ENCODE assay signal across 12 mouse cellular contexts in genomic region chr8:70675336-70675735, GRCm38 (mm10). TPM values are rescaled to one million over a fixed set of nuclear protein-coding genes. Genes with fewer than 3 reads are reported as not detected.
A peak's percentile ranks its signal among the peaks of the same experiment; 100 is the strongest.
DNase-seq lines count a peak whose midpoint lies in the region; ATAC-seq and TF ChIP-seq lines count a peak whose summit lies in the region.
"Had no signal": no experiment of that assay in that cellular context is flagged by ENCODE, and none has a peak within 500 bp of the region (broad histone marks: within the 10 kb centered on the region; RNA-seq: fewer than 3 reads in every experiment).

No protein-coding gene starts in this region.

- intact Hi-C loops in heart, postnatal 36 days (cut with DNase I): loop anchor here (1.0 kb wide), 1 partner anchor 20 kb away; no protein-coding TSS in a partner anchor

- H3K27me3 ChIP-seq in heart, embryonic 12.5 days (replicated peaks): no peaks in the 10 kb centered on the region
- H3K27me3 ChIP-seq in small intestine, adult 2 months (ENCODE audit: control insufficient read depth, insufficient read depth, low read length): no peaks in the 10 kb centered on the region
- H3K27me3 ChIP-seq in midbrain, embryonic 11.5 days (ENCODE audit: control insufficient read depth, insufficient read depth, low read length): no peaks in the 10 kb centered on the region

- no peak for TF ChIP-seq POLR2A in small intestine, adult 2 months (IDR thresholded peaks at IDR 0.05; ENCODE audit: low read depth, low read length)

- H3K4me1 ChIP-seq in heart, embryonic 12.5 days (replicated peaks): peaks cover 21% of the 10 kb centered on the region
- H3K4me1 ChIP-seq in small intestine, adult 2 months (ENCODE audit: control insufficient read depth, insufficient read depth, insufficient read length, low read length): peaks cover 50% of the 10 kb centered on the region
- H3K4me1 ChIP-seq in midbrain, embryonic 11.5 days (ENCODE audit: control insufficient read depth, insufficient read depth, low read length): peaks cover 5% of the 10 kb centered on the region

- 0 out of 2 replicates have a peak overlapping the region, but pooled peaks have one; percentile 3 for H3K9ac ChIP-seq in heart, embryonic 12.5 days
- no peak overlapping the region; the same call in 1 of the 2 replicates for H3K9ac ChIP-seq in midbrain, embryonic 11.5 days (ENCODE audit: low read length)
- H3K9ac ChIP-seq: lung, embryonic 14.5 days had no signal

- H3K36me3 ChIP-seq in heart, embryonic 12.5 days: peaks cover 35% of the 10 kb centered on the region
- peaks cover 3% of the 10 kb centered on the region; the same call in 1 of the 2 replicates for H3K36me3 ChIP-seq in small intestine, adult 2 months (ENCODE audit: control insufficient read depth, insufficient read depth, low read length)
- H3K36me3 ChIP-seq in midbrain, embryonic 11.5 days (ENCODE audit: control insufficient read depth, insufficient read depth, low read length): peaks cover 2% of the 10 kb centered on the region

- H3K27ac ChIP-seq in heart, embryonic 12.5 days (ENCODE audit: poor library complexity, severe bottlenecking): no peak overlapping the region
- peak overlapping the region; percentile 93 for H3K27ac ChIP-seq in small intestine, adult 2 months (ENCODE audit: insufficient read depth, low read depth, low read length)
- no peak overlapping the region for H3K27ac ChIP-seq in midbrain, embryonic 11.5 days (ENCODE audit: low read depth, low read length)

- no peak overlapping the region; the same call in 1 of the 2 replicates for H3K4me2 ChIP-seq in heart, embryonic 12.5 days
- no peak overlapping the region for H3K4me2 ChIP-seq in midbrain, embryonic 11.5 days

- H3K4me3 ChIP-seq in heart, embryonic 12.5 days: no peak overlapping the region
- H3K4me3 ChIP-seq in small intestine, adult 2 months (ENCODE audit: low read depth, low read length): no peak overlapping the region
- no peak overlapping the region for H3K4me3 ChIP-seq in midbrain, embryonic 11.5 days (ENCODE audit: low read depth, low read length)

- 86% methylated on average over 1 of the region's 1 CpGs for WGBS in heart, embryonic 12.5 days
- 81% methylated on average over 1 of the region's 1 CpGs for WGBS in small intestine, adult 2 months
- WGBS in midbrain, embryonic 11.5 days: 81% methylated on average over 1 of the region's 1 CpGs

- no peaks in the 10 kb centered on the region for H3K9me3 ChIP-seq in heart, embryonic 12.5 days (replicated peaks)
- H3K9me3 ChIP-seq in midbrain, embryonic 11.5 days (ENCODE audit: control insufficient read depth, low read length): no peaks in the 10 kb centered on the region

- no peak for DNase-seq in heart, postnatal 36 days
- DNase-seq in CD4-positive, CD25-positive, alpha-beta regulatory T cell, adult 2 months (ENCODE audit: low read depth, low spot score): peak; percentile 71
- peak; percentile 82 for DNase-seq in induced T-regulatory cell, adult 2 months (ENCODE audit: low read depth)
- DNase-seq in embryo, embryonic 11 days: no peak
- no peak for DNase-seq in urinary bladder, postnatal 36 days (ENCODE audit: low spot score in 2 of 2)
- no peak for DNase-seq in midbrain, embryonic 11.5 days (ENCODE audit: low spot score, missing footprints)
- DNase-seq: adrenal gland, adult 2 months; heart, postnatal 14 days; layer of hippocampus, postnatal 36 days; lung, embryonic 14.5 days had no signal

- TF ChIP-seq CTCF in small intestine, adult 2 months (IDR thresholded peaks at IDR 0.05; ENCODE audit: extremely low read depth, insufficient read length, insufficient replicate concordance, low read depth, low read length): no peak

- no peak for ATAC-seq in heart, embryonic 12.5 days (ENCODE audit: insufficient number of reproducible peaks, low FRiP score)
- no peak for ATAC-seq in midbrain, embryonic 11.5 days (ENCODE audit: low FRiP score)

RNA-seq across cellular contexts. Expression of gene Lsm4, which starts 2.3 kb away (rescaled TPM):
- polyA plus RNA-seq in heart, embryonic 12.5 days (2016; fragmentation: Nextera tagmentation; extraction: Ambion mirVana): 289 and 301 TPM in 2 replicates
- total RNA-seq in heart, postnatal 36 days (2021): 10 to 100 TPM; 64.0 to 66.8 TPM
- 109 and 152 TPM in 2 replicates for polyA plus RNA-seq in small intestine, adult 2 months (2012; rRNA removed)
- 305 and 326 TPM in 2 replicates for polyA plus RNA-seq in midbrain, embryonic 11.5 days (2014; fragmentation: Nextera tagmentation; extraction: Ambion mirVana)

RNA-seq across cellular contexts. Expression of gene Pgpep1, which starts 15.1 kb away (rescaled TPM):
- polyA plus RNA-seq in heart, embryonic 12.5 days (2016; fragmentation: Nextera tagmentation; extraction: Ambion mirVana): 32.1 and 35.6 TPM in 2 replicates
- 10 to 100 TPM; 39.6 to 44.9 TPM for total RNA-seq in heart, postnatal 36 days (2021)
- 49.5 and 129 TPM in 2 replicates for polyA plus RNA-seq in small intestine, adult 2 months (2012; rRNA removed)
- polyA plus RNA-seq in midbrain, embryonic 11.5 days (2014; fragmentation: Nextera tagmentation; extraction: Ambion mirVana): 103 and 108 TPM in 2 replicates

RNA-seq across cellular contexts. Expression of gene Jund, which starts 23.4 kb away (rescaled TPM):
- 183 and 206 TPM in 2 replicates for polyA plus RNA-seq in heart, embryonic 12.5 days (2016; fragmentation: Nextera tagmentation; extraction: Ambion mirVana)
- 100 to 1,000 TPM; 124 to 138 TPM for total RNA-seq in heart, postnatal 36 days (2021)
- 419 and 1,098 TPM in 2 replicates for polyA plus RNA-seq in small intestine, adult 2 months (2012; rRNA removed)
- polyA plus RNA-seq in midbrain, embryonic 11.5 days (2014; fragmentation: Nextera tagmentation; extraction: Ambion mirVana): 119 and 138 TPM in 2 replicates

RNA-seq across cellular contexts. Expression of gene Iqcn, which starts 27.9 kb away (rescaled TPM):
- 0.04 and 0.06 TPM in 2 replicates for polyA plus RNA-seq in heart, embryonic 12.5 days (2016; fragmentation: Nextera tagmentation; extraction: Ambion mirVana)
- under 1 TPM in 1 of 2 experiments, not detected in 1; 0.06 TPM for total RNA-seq in heart, postnatal 36 days (2021)
- polyA plus RNA-seq in small intestine, adult 2 months (2012; rRNA removed): 0.03 and 0.05 TPM in 2 replicates
- 0.04 TPM in 1 of 2 replicates, not detected in the other for polyA plus RNA-seq in midbrain, embryonic 11.5 days (2014; fragmentation: Nextera tagmentation; extraction: Ambion mirVana)

RNA-seq across cellular contexts. Expression of gene Gm3336, which starts 43.0 kb away (rescaled TPM):
- not detected in 2 replicates for polyA plus RNA-seq in heart, embryonic 12.5 days (2016; fragmentation: Nextera tagmentation; extraction: Ambion mirVana)
- total RNA-seq in heart, postnatal 36 days (2021): not detected
- polyA plus RNA-seq in small intestine, adult 2 months (2012; rRNA removed): 42.0 and 73.6 TPM in 2 replicates
- polyA plus RNA-seq in midbrain, embryonic 11.5 days (2014; fragmentation: Nextera tagmentation; extraction: Ambion mirVana): not detected in 2 replicates
- total RNA-seq: heart, postnatal 14 days; layer of hippocampus, postnatal 36 days had no signal
- polyA plus RNA-seq: lung, embryonic 14.5 days had no signal

Comparison
In these comparisons a context has a peak if more than half of its experiments do, and no peak if none do; other contexts are left out.
1. DNase-seq: peak in CD4-positive, CD25-positive, alpha-beta regulatory T cell, adult 2 months (single experiment) and induced T-regulatory cell, adult 2 months (single experiment); none in heart, postnatal 36 days (0 of 2), embryo, embryonic 11 days (single experiment), urinary bladder, postnatal 36 days (0 of 2) and midbrain, embryonic 11.5 days (single experiment).